In the genomic region with DNA sequence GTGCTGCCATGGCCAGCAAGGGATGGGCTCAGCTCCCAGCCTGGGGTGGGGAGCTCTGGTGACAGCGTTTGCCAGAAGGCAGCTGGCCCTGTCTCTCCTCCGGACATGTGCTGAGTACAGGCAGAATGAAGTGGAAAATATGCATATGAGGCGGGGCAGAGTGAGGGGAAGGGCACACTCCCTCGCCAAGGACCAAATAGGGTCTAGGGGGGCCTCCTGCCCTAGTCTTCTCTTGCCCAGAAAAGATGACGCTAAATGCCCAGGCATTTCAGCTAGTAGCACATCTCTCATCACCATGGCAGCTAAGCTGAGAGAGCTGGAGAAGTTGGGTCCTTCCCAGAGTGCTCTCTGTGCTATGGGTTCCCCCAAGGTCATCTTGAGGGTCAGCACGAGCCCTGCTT, we compare ENCODE assay signal across 9 mouse cellular contexts. TPM values are rescaled to one million over a fixed set of nuclear protein-coding genes. Genes with fewer than 3 reads are reported as not detected.
DNase-seq lines count a peak whose midpoint lies in the region; ATAC-seq and TF ChIP-seq lines count a peak whose summit lies in the region.
"Had no signal": no experiment of that assay in that cellular context is flagged by ENCODE, and none has a peak within 500 bp of the region (broad histone marks: within the 10 kb centered on the region; RNA-seq: fewer than 3 reads in every experiment).

No protein-coding gene starts in this region.

- 53% methylated on average over 6 of the region's 6 CpGs for WGBS in limb, embryonic 12.5 days
- WGBS in limb, embryonic 10.5 days = 66% methylated on average over 6 of the region's 6 CpGs
- WGBS in hindbrain, embryonic 16.5 days = 32% methylated on average over 6 of the region's 6 CpGs
- 30% methylated on average over 6 of the region's 6 CpGs for WGBS in lung, embryonic 14.5 days

- H3K27me3 ChIP-seq in limb, embryonic 12.5 days = no peaks in the 10 kb centered on the region
- H3K27me3 ChIP-seq in limb, embryonic 10.5 days (ENCODE audit: low read depth, poor library complexity, severe bottlenecking) = no peaks in the 10 kb centered on the region
- no peaks in the 10 kb centered on the region for H3K27me3 ChIP-seq in hindbrain, embryonic 16.5 days (replicated peaks; ENCODE audit: control insufficient read depth, insufficient read depth, low read length)
- H3K27me3 ChIP-seq in lung, embryonic 14.5 days (ENCODE audit: insufficient read depth, low read length) = no peaks in the 10 kb centered on the region

- no peak overlapping the region for H3K27ac ChIP-seq in limb, embryonic 12.5 days
- H3K27ac ChIP-seq in limb, embryonic 10.5 days = no peak overlapping the region
- H3K27ac ChIP-seq in brown adipose tissue, adult 24 weeks (replicated peaks; ENCODE audit: low read depth, low read length) = peak overlapping the region; percentile 87
- H3K27ac ChIP-seq in hindbrain, embryonic 16.5 days (ENCODE audit: low read depth, low read length) = peak overlapping the region; percentile 13; the same call in 1 of the 2 replicates
- H3K27ac ChIP-seq in lung, embryonic 14.5 days (ENCODE audit: low read depth) = peak overlapping the region; percentile 84

- no peak overlapping the region for H3K9ac ChIP-seq in limb, embryonic 12.5 days (replicated peaks)
- H3K9ac ChIP-seq in hindbrain, embryonic 16.5 days (ENCODE audit: low read depth, low read length) = peak overlapping the region; percentile 15; the same call in 1 of the 2 replicates
- no peak overlapping the region for H3K9ac ChIP-seq in lung, embryonic 14.5 days

- no peaks in the 10 kb centered on the region for H3K9me3 ChIP-seq in limb, embryonic 12.5 days
- no peaks in the 10 kb centered on the region for H3K9me3 ChIP-seq in limb, embryonic 10.5 days (replicated peaks)
- no peaks in the 10 kb centered on the region for H3K9me3 ChIP-seq in hindbrain, embryonic 16.5 days (ENCODE audit: control insufficient read depth, low read length)
- H3K9me3 ChIP-seq in lung, embryonic 14.5 days (ENCODE audit: low read depth, low read length) = no peaks in the 10 kb centered on the region

- DNase-seq in limb, embryonic 10.5 days (ENCODE audit: low spot score) = no peak
- peak; percentile 70 to 82 for DNase-seq in gastrocnemius, postnatal 36 days
- DNase-seq in lung, embryonic 14.5 days = peak; percentile 81
- DNase-seq in thymus, postnatal 14 days = no peak
- no peak for DNase-seq in thymus, postnatal 10 days (ENCODE audit: low spot score in 2 of 2)

- ATAC-seq in limb, embryonic 12.5 days (ENCODE audit: insufficient number of reproducible peaks, insufficient read depth, low FRiP score, low TSS enrichment, low read depth) = 0 out of 2 replicates have a peak, but pooled peaks have one; percentile 47
- ATAC-seq in hindbrain, embryonic 16.5 days = peak; percentile 91
- peak; percentile 79 for ATAC-seq in lung, embryonic 14.5 days (ENCODE audit: insufficient read depth)

- no peak overlapping the region for H3K4me2 ChIP-seq in limb, embryonic 12.5 days
- no peak overlapping the region for H3K4me2 ChIP-seq in hindbrain, embryonic 16.5 days (ENCODE audit: low read length)
- H3K4me2 ChIP-seq in lung, embryonic 14.5 days = no peak overlapping the region

- no peak for TF ChIP-seq CTCF in lung, embryonic 14.5 days (IDR thresholded peaks at IDR 0.05; ENCODE audit: low read depth)

- peaks cover 5% of the 10 kb centered on the region for H3K4me1 ChIP-seq in limb, embryonic 12.5 days (replicated peaks)
- peaks cover 15% of the 10 kb centered on the region for H3K4me1 ChIP-seq in limb, embryonic 10.5 days
- H3K4me1 ChIP-seq in brown adipose tissue, adult 24 weeks (ENCODE audit: control insufficient read depth, insufficient read depth, insufficient read length, low read length) = peaks cover 11% of the 10 kb centered on the region; the same call in 1 of the 2 replicates
- H3K4me1 ChIP-seq in hindbrain, embryonic 16.5 days (ENCODE audit: control insufficient read depth, insufficient read depth, low read depth, low read length) = peaks cover 2% of the 10 kb centered on the region; the same call in 1 of the 2 replicates
- H3K4me1 ChIP-seq in lung, embryonic 14.5 days (ENCODE audit: insufficient read depth) = peaks cover 5% of the 10 kb centered on the region; the same call in 1 of the 2 replicates

- no peaks in the 10 kb centered on the region for H3K36me3 ChIP-seq in limb, embryonic 12.5 days
- no peaks in the 10 kb centered on the region for H3K36me3 ChIP-seq in limb, embryonic 10.5 days
- H3K36me3 ChIP-seq in hindbrain, embryonic 16.5 days (ENCODE audit: control insufficient read depth, insufficient read depth, low read length) = no peaks in the 10 kb centered on the region
- H3K36me3 ChIP-seq in lung, embryonic 14.5 days (ENCODE audit: insufficient read depth) = no peaks in the 10 kb centered on the region

- intact Hi-C loops in gastrocnemius, postnatal 36 days (cut with DNase I) = loop anchor here (2.0 kb wide), 1 partner anchor 44 kb away; a partner anchor contains a TSS

- no peak overlapping the region for H3K4me3 ChIP-seq in limb, embryonic 12.5 days (replicated peaks)
- no peak overlapping the region for H3K4me3 ChIP-seq in limb, embryonic 10.5 days
- no peak overlapping the region for H3K4me3 ChIP-seq in brown adipose tissue, adult 24 weeks (ENCODE audit: insufficient read depth, low read depth, low read length)
- H3K4me3 ChIP-seq in hindbrain, embryonic 16.5 days (ENCODE audit: low read length) = no peak overlapping the region
- no peak overlapping the region for H3K4me3 ChIP-seq in lung, embryonic 14.5 days (ENCODE audit: low read depth, low read length)

RNA-seq across cellular contexts. Expression of a gene that starts 44.1 kb away (rescaled TPM):
- 10.4 and 12.8 TPM in 2 replicates for polyA plus RNA-seq in limb, embryonic 12.5 days (2016; fragmentation: Nextera tagmentation; extraction: Ambion mirVana)
- polyA plus RNA-seq in limb, embryonic 10.5 days (2016; fragmentation: Nextera tagmentation; extraction: Ambion mirVana) = 4.6 and 6.3 TPM in 2 replicates
- polyA plus RNA-seq in brown adipose tissue, adult 24 weeks (2012; ENCODE audit: insufficient read depth, insufficient read length, missing spikeins) = 473 and 1,174 TPM in 2 replicates
- total RNA-seq in gastrocnemius, postnatal 36 days (2021) = 10 to 100 TPM; 13.2 to 15.9 TPM
- 8.9 and 10.5 TPM in 2 replicates for polyA plus RNA-seq in hindbrain, embryonic 16.5 days (2015; fragmentation: Nextera tagmentation; extraction: Ambion mirVana)
- 49.0 and 67.3 TPM in 2 replicates for polyA plus RNA-seq in lung, embryonic 14.5 days (2014; fragmentation: Nextera tagmentation; extraction: Ambion mirVana)

RNA-seq across cellular contexts. Expression of a gene that starts 52.9 kb away (rescaled TPM):
- 20.2 and 21.7 TPM in 2 replicates for polyA plus RNA-seq in limb, embryonic 12.5 days (2016; fragmentation: Nextera tagmentation; extraction: Ambion mirVana)
- 8.2 and 13.2 TPM in 2 replicates for polyA plus RNA-seq in limb, embryonic 10.5 days (2016; fragmentation: Nextera tagmentation; extraction: Ambion mirVana)
- polyA plus RNA-seq in brown adipose tissue, adult 24 weeks (2012; ENCODE audit: insufficient read depth, insufficient read length, missing spikeins) = not detected in 2 replicates
- under 1 TPM in 1 of 2 experiments, not detected in 1; 0.13 TPM for total RNA-seq in gastrocnemius, postnatal 36 days (2021)
- polyA plus RNA-seq in hindbrain, embryonic 16.5 days (2015; fragmentation: Nextera tagmentation; extraction: Ambion mirVana) = 44.2 and 44.6 TPM in 2 replicates
- polyA plus RNA-seq in lung, embryonic 14.5 days (2014; fragmentation: Nextera tagmentation; extraction: Ambion mirVana) = 28.4 and 31.8 TPM in 2 replicates

RNA-seq across cellular contexts. Expression of a gene that starts 53.3 kb away (rescaled TPM):
- polyA plus RNA-seq in limb, embryonic 12.5 days (2016; fragmentation: Nextera tagmentation; extraction: Ambion mirVana) = 0.28 and 0.61 TPM in 2 replicates
- not detected in 2 replicates for polyA plus RNA-seq in limb, embryonic 10.5 days (2016; fragmentation: Nextera tagmentation; extraction: Ambion mirVana)
- polyA plus RNA-seq in brown adipose tissue, adult 24 weeks (2012; ENCODE audit: insufficient read depth, insufficient read length, missing spikeins) = 219 and 423 TPM in 2 replicates
- 1 to 10 TPM; 6.0 to 7.5 TPM for total RNA-seq in gastrocnemius, postnatal 36 days (2021)
- polyA plus RNA-seq in hindbrain, embryonic 16.5 days (2015; fragmentation: Nextera tagmentation; extraction: Ambion mirVana) = 0.34 and 0.89 TPM in 2 replicates
- 1.6 and 2.1 TPM in 2 replicates for polyA plus RNA-seq in lung, embryonic 14.5 days (2014; fragmentation: Nextera tagmentation; extraction: Ambion mirVana)
- polyA plus RNA-seq: neural tube, embryonic 11.5 days had no signal

Comparison
In these comparisons a context has a peak if more than half of its experiments do, and no peak if none do; other contexts are left out.
1. H3K27ac ChIP-seq: peak in brown adipose tissue, adult 24 weeks (single experiment), hindbrain, embryonic 16.5 days (single experiment) and lung, embryonic 14.5 days (single experiment); none in limb, embryonic 12.5 days (single experiment) and limb, embryonic 10.5 days (single experiment).
2. DNase-seq: peak in gastrocnemius, postnatal 36 days (2 of 2) and lung, embryonic 14.5 days (single experiment); none in limb, embryonic 10.5 days (single experiment), thymus, postnatal 14 days (single experiment) and thymus, postnatal 10 days (0 of 2).
3. RNA of a gene that starts 53.3 kb away (polyA plus RNA-seq): 219 to 423 TPM in brown adipose tissue, adult 24 weeks; 1.6 to 2.1 TPM in lung, embryonic 14.5 days, 0.34 to 0.89 TPM in hindbrain, embryonic 16.5 days, 0.28 to 0.61 TPM in limb, embryonic 12.5 days and not detected in limb, embryonic 10.5 days; every median in the first group is over 10 times any median in the second.
4. Peak in every context shown above with its lines, with median percentiles within 50 percentile points of each other: ATAC-seq.